Mouse (Mus musculus): ENCODE data around the gene Erg.
A peak's percentile ranks its signal among the peaks of the same experiment; 100 is the strongest.

Erg gene

GRCm38 (mm10) chr16:95384590-95385148 is 201.7 kb downstream of the Erg start:
- no peak for DNase-seq

GRCm38 (mm10) chr16:95382251-95382650 is 204.1 kb downstream of the Erg start:
- no peak for DNase-seq

- no peak for DNase-seq
Observed at GRCm38 (mm10) chr16:95376834-95377233, 209.6 kb downstream of the Erg start.

GRCm38 (mm10) chr16:95376364-95376763 is 210.0 kb downstream of the Erg start:
- no peak for DNase-seq

GRCm38 (mm10) chr16:95374646-95375045 is 211.7 kb downstream of the Erg start:
- DNase-seq: no peak

- no peak for DNase-seq
Observed at GRCm38 (mm10) chr16:95372960-95373359, 213.4 kb downstream of the Erg start.

- DNase-seq: no peak
Observed at GRCm38 (mm10) chr16:95371713-95372112, 214.7 kb downstream of the Erg start.

GRCm38 (mm10) chr16:95366989-95367765 is 219.2 kb downstream of the Erg start:
- DNase-seq: no peak

GRCm38 (mm10) chr16:95365214-95365613 is 221.2 kb downstream of the Erg start:
- no peak for DNase-seq

GRCm38 (mm10) chr16:95363632-95364465 is 222.5 kb downstream of the Erg start:
- DNase-seq: no peak

GRCm38 (mm10) chr16:95361950-95362349 is 224.4 kb downstream of the Erg start:
- DNase-seq: no peak

- no peak for DNase-seq
Observed at GRCm38 (mm10) chr16:95360940-95361489, 225.4 kb downstream of the Erg start.

GRCm38 (mm10) chr16:95360214-95360850 is 226.1 kb downstream of the Erg start:
- no peak for DNase-seq

GRCm38 (mm10) chr16:95356962-95357955 is 229.1 kb downstream of the Erg start:
- no peak for DNase-seq

GRCm38 (mm10) chr16:95353838-95354237 is 232.6 kb downstream of the Erg start:
- no peak for DNase-seq

GRCm38 (mm10) chr16:95352266-95352665 is 234.1 kb downstream of the Erg start:
- no peak for DNase-seq

GRCm38 (mm10) chr16:95350499-95350898 is 235.9 kb downstream of the Erg start:
- DNase-seq: peak; percentile 21

- DNase-seq: no peak
Observed at GRCm38 (mm10) chr16:95349745-95350144, 236.6 kb downstream of the Erg start.

- DNase-seq: no peak
Observed at GRCm38 (mm10) chr16:95349344-95349743, 237.0 kb downstream of the Erg start.

GRCm38 (mm10) chr16:95348555-95348954 is 237.8 kb downstream of the Erg start:
- no peak for DNase-seq

GRCm38 (mm10) chr16:95347202-95347601 is 239.2 kb downstream of the Erg start:
- no peak for DNase-seq

GRCm38 (mm10) chr16:95345882-95346281 is 240.5 kb downstream of the Erg start:
- peak; percentile 59 for DNase-seq
